Mouse (Mus musculus): ENCODE results near the gene Akap13.

Akap13 gene

GRCm38 (mm10) chr7:75455223-75456151 is at the start of gene Akap13:
TSS of gene Akap13 (plus strand) at chr7:75455534.
- in situ Hi-C loops (cut with MboI), result no loop called here

- in situ Hi-C loops (cut with MboI), result no loop called here
Measured at GRCm38 (mm10) chr7:75410641-75411040, 44.7 kb upstream of the Akap13 start.

- in situ Hi-C loops (cut with MboI), result no loop called here
Measured at GRCm38 (mm10) chr7:75411226-75411625, 44.1 kb upstream of the Akap13 start.

GRCm38 (mm10) chr7:75412011-75412510 is 43.3 kb upstream of the Akap13 start:
- in situ Hi-C loops (cut with MboI), result no loop called here

- in situ Hi-C loops (cut with MboI), result no loop called here
Measured at GRCm38 (mm10) chr7:75412568-75412967, 42.8 kb upstream of the Akap13 start.

GRCm38 (mm10) chr7:75413903-75414302 is 41.4 kb upstream of the Akap13 start:
- in situ Hi-C loops (cut with MboI), result no loop called here

GRCm38 (mm10) chr7:75414316-75414715 is 41.0 kb upstream of the Akap13 start:
- in situ Hi-C loops (cut with MboI), result no loop called here

- in situ Hi-C loops (cut with MboI), result no loop called here
Measured at GRCm38 (mm10) chr7:75415166-75415881, 40.0 kb upstream of the Akap13 start.

GRCm38 (mm10) chr7:75415882-75416585 is 39.3 kb upstream of the Akap13 start:
- in situ Hi-C loops (cut with MboI), result no loop called here

GRCm38 (mm10) chr7:75420927-75421326 is 34.4 kb upstream of the Akap13 start:
- in situ Hi-C loops (cut with MboI), result no loop called here

GRCm38 (mm10) chr7:75424121-75424520 is 31.2 kb upstream of the Akap13 start:
- in situ Hi-C loops (cut with MboI), result no loop called here

- in situ Hi-C loops (cut with MboI), result no loop called here
Measured at GRCm38 (mm10) chr7:75427322-75427721, 28.0 kb upstream of the Akap13 start.

GRCm38 (mm10) chr7:75428913-75429312 is 26.4 kb upstream of the Akap13 start:
- in situ Hi-C loops (cut with MboI), result no loop called here

- in situ Hi-C loops (cut with MboI), result no loop called here
Measured at GRCm38 (mm10) chr7:75430550-75430949, 24.8 kb upstream of the Akap13 start.

GRCm38 (mm10) chr7:75431043-75431442 is 24.3 kb upstream of the Akap13 start:
- in situ Hi-C loops (cut with MboI), result no loop called here

GRCm38 (mm10) chr7:75432046-75432445 is 23.3 kb upstream of the Akap13 start:
- in situ Hi-C loops (cut with MboI), result no loop called here

- in situ Hi-C loops (cut with MboI), result no loop called here
Measured at GRCm38 (mm10) chr7:75436413-75437174, 18.7 kb upstream of the Akap13 start.

GRCm38 (mm10) chr7:75439570-75439969 is 15.8 kb upstream of the Akap13 start:
- in situ Hi-C loops (cut with MboI), result no loop called here

- in situ Hi-C loops (cut with MboI), result no loop called here
Measured at GRCm38 (mm10) chr7:75440241-75440640, 15.1 kb upstream of the Akap13 start.

GRCm38 (mm10) chr7:75441947-75442346 is 13.4 kb upstream of the Akap13 start:
- in situ Hi-C loops (cut with MboI), result no loop called here

- in situ Hi-C loops (cut with MboI), result no loop called here
Measured at GRCm38 (mm10) chr7:75456152-75456888, 986 bp downstream of the Akap13 start.
